Mouse (Mus musculus) liver, adult 2 months (tissue): ENCODE measurements around the gene Bak1. TPM values are rescaled to one million over a fixed set of nuclear protein-coding genes. Genes with fewer than 3 reads are reported as not detected.

Source experiments
- DNase-seq: peaks from one replicate; pipeline ENCODE4 v3.0.0-alpha.2; 2011; ENCODE audit warnings: low read depth, low spot score; ENCODE audit errors: extremely low read depth
- H3K27ac ChIP-seq: fragments of 200-500 bp; replicated peaks from 2 replicates; pipeline ENCODE4 v1.5.1; 2012; ENCODE audit warnings: low read depth, mild to moderate bottlenecking, control low read depth, inconsistent platforms, low read length; ENCODE audit not compliant: insufficient read depth
- H3K27me3 ChIP-seq: fragments of 200-500 bp; 2 replicates; pipeline ENCODE4 v1.6.1; 2012; ENCODE audit warnings: mild to moderate bottlenecking, moderate library complexity, low read length, inconsistent platforms; ENCODE audit not compliant: control insufficient read depth, insufficient read depth
- H3K36me3 ChIP-seq: fragments of 200-500 bp; 2 replicates; pipeline ENCODE4 v1.6.1; 2012; ENCODE audit warnings: low read length, inconsistent platforms; ENCODE audit not compliant: control insufficient read depth, insufficient read depth
- H3K4me1 ChIP-seq: fragments of 200-500 bp; 2 replicates; pipeline ENCODE4 v1.6.1; 2011; ENCODE audit warnings: low read length; ENCODE audit not compliant: control insufficient read depth, insufficient read depth
- H3K4me3 ChIP-seq: fragments of 200-500 bp; 2 replicates; pipeline ENCODE4 v1.5.1; 2011; ENCODE audit warnings: low read depth, mild to moderate bottlenecking, control low read depth, low read length, moderate library complexity; ENCODE audit not compliant: insufficient read depth
- H3K79me2 ChIP-seq: fragments of 200-500 bp; 2 replicates; pipeline ENCODE4 v1.6.1; 2012; ENCODE audit warnings: inconsistent platforms, mild to moderate bottlenecking, low read length, moderate library complexity; ENCODE audit not compliant: control insufficient read depth, insufficient read depth
- H3K9ac ChIP-seq: fragments of 200-500 bp; 2 replicates; pipeline ENCODE4 v1.6.1; 2012; ENCODE audit warnings: low read depth, mild to moderate bottlenecking, control low read depth, inconsistent platforms, low read length
- CTCF ChIP-seq: fragments of 200-500 bp; IDR thresholded peaks from 2 replicates; pipeline ENCODE4 v1.5.1; 2011; ENCODE audit warnings: low read depth, low read length, control low read depth
- POLR2A ChIP-seq: fragments of 200-500 bp; IDR thresholded peaks from 2 replicates; pipeline ENCODE4 v1.6.1; 2011; ENCODE audit warnings: low read length, control low read depth; ENCODE audit not compliant: insufficient read depth; ENCODE audit errors: extremely low read depth
- WGBS: fragments of 180-500 bp; shearing (Covaris S2); methylation state at CpG from one replicate; pipeline ENCODE4 v1.1.7; 2018; 5-methylcytosine and 5-hydroxymethylcytosine counted together
- polyA plus RNA-seq: library from polyadenylated mRNA; depleted of rRNA; stranded (reverse); fragments of >200 nt; gene quantifications from 2 replicates; pipeline ENCODE4 v1.2.3, GENCODE M21; 2012; rRNA removed
- total RNA-seq: library from RNA; depleted of rRNA; stranded (reverse); fragments of >200 nt; gene quantifications from 2 replicates; pipeline ENCODE4 v1.2.3, GENCODE M21; 2014; rRNA removed

The Bak1 gene
- total RNA-seq, result 5.1 and 5.6 TPM in 2 replicates
- polyA plus RNA-seq, result 21.6 and 23.1 TPM in 2 replicates

GRCm38 (mm10) chr17:27028909-27029308, at the start of gene Bak1:
Gene Bak1, minus strand, starts transcription at chr17:27029009.
- H3K36me3 ChIP-seq, result 0 out of 2 replicates have a peak, but pooled peaks cover 2% of the 10 kb centered on the region
- 61% methylated on average over 3 of the region's 4 CpGs for WGBS
- peaks cover 2% of the 10 kb centered on the region; the same call in 1 of the 2 replicates for H3K4me1 ChIP-seq
- H3K27me3 ChIP-seq, result no peaks in the 10 kb centered on the region
- TF ChIP-seq POLR2A (no peak), CTCF (no peak)
- peak within 1 kb of the TSS; percentile 83 for H3K4me3 ChIP-seq
- H3K9ac ChIP-seq, result peak within 1 kb of the TSS; percentile 83
- DNase-seq, result no peak
- H3K79me2 ChIP-seq, result 0 out of 2 replicates have a peak, but pooled peaks cover 2% of the 10 kb centered on the region
- peak within 1 kb of the TSS; percentile 70 for H3K27ac ChIP-seq

- TF ChIP-seq CTCF, result no peak
- no peak for TF ChIP-seq POLR2A
- WGBS, result 80% methylated on average over 6 of the region's 6 CpGs
- H3K79me2 ChIP-seq, result no peaks in the 10 kb centered on the region
- H3K4me3 ChIP-seq, result no peak overlapping the region
- H3K36me3 ChIP-seq, result no peaks in the 10 kb centered on the region
- H3K27me3 ChIP-seq, result no peaks in the 10 kb centered on the region
- no peak overlapping the region for H3K27ac ChIP-seq
- no peak overlapping the region for H3K9ac ChIP-seq
- DNase-seq, result no peak
- H3K4me1 ChIP-seq, result no peaks in the 10 kb centered on the region
Measured at GRCm38 (mm10) chr17:27078499-27078898, 49.7 kb upstream of the Bak1 start.

- Histone ChIP-seq H3K27ac (no peak overlapping the region), H3K36me3 (no peaks in the 10 kb centered on the region), H3K9ac (no peak overlapping the region), H3K27me3 (no peaks in the 10 kb centered on the region), H3K4me3 (no peak overlapping the region), H3K79me2 (no peaks in the 10 kb centered on the region), H3K4me1 (no peaks in the 10 kb centered on the region)
- 86% methylated on average over 6 of the region's 6 CpGs for WGBS
- TF ChIP-seq CTCF, result peak; percentile 51
- no peak for TF ChIP-seq POLR2A
- DNase-seq, result no peak
Measured at GRCm38 (mm10) chr17:27077920-27078319, 49.1 kb upstream of the Bak1 start.

GRCm38 (mm10) chr17:27077133-27077532, 48.3 kb upstream of the Bak1 start:
- H3K9ac ChIP-seq, result no peak overlapping the region

GRCm38 (mm10) chr17:27074849-27075745, 46.3 kb upstream of the Bak1 start:
- Histone ChIP-seq H3K36me3 (no peaks in the 10 kb centered on the region), H3K27me3 (no peaks in the 10 kb centered on the region), H3K27ac (no peak overlapping the region), H3K79me2 (no peaks in the 10 kb centered on the region), H3K9ac (no peak overlapping the region), H3K4me3 (no peak overlapping the region), H3K4me1 (no peaks in the 10 kb centered on the region)
- WGBS, result 87% methylated on average over 17 of the region's 17 CpGs
- TF ChIP-seq POLR2A, result no peak
- no peak for TF ChIP-seq CTCF
- DNase-seq, result no peak

More at GRCm38 (mm10) chr17:27077133-27077532, 48.3 kb upstream of the Bak1 start:
- Histone ChIP-seq H3K27ac (no peak overlapping the region), H3K27me3 (no peaks in the 10 kb centered on the region), H3K36me3 (no peaks in the 10 kb centered on the region), H3K79me2 (no peaks in the 10 kb centered on the region), H3K4me1 (no peaks in the 10 kb centered on the region), H3K4me3 (no peak overlapping the region)
- no peak for DNase-seq
- 99% methylated on average over 7 of the region's 7 CpGs for WGBS
- TF ChIP-seq CTCF (peak; percentile 24; the same call in 1 of the 2 replicates), POLR2A (no peak)

GRCm38 (mm10) chr17:27074236-27074635, 45.4 kb upstream of the Bak1 start:
- Histone ChIP-seq H3K36me3 (no peaks in the 10 kb centered on the region), H3K9ac (no peak overlapping the region), H3K79me2 (no peaks in the 10 kb centered on the region), H3K4me1 (no peaks in the 10 kb centered on the region), H3K27me3 (no peaks in the 10 kb centered on the region), H3K27ac (no peak overlapping the region), H3K4me3 (no peak overlapping the region)
- WGBS, result 78% methylated on average over 6 of the region's 6 CpGs
- TF ChIP-seq POLR2A (no peak), CTCF (no peak)
- no peak for DNase-seq
